Mouse (Mus musculus): ENCODE data around the gene Anapc15.

DNA sequence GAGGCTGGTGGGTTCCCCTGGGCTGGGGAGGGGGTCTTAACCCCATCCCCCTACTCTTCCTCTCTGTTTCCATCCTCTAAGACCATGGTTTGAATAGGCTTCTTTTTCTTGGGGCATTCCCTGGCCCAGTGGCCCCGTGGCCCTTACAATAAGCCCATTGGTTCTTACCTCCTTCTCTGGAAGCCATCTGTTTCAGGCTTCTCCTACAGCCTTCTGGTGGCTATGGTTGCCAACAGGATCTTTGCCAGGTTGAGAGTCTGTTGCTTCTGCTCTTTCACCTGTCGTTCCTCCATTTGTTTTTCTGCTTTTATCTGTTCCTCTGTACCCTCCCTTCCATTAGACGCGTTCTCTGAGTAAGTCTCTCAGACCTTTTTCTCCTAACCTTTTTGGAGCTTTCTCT is 74.1 kb downstream of the Anapc15 start:
- TF ChIP-seq GATA1 (IDR thresholded peaks at IDR 0.05; ENCODE audit: borderline replicate concordance, low read length) = no peak
- TF ChIP-seq FLI1 (IDR thresholded peaks at IDR 0.05; ENCODE audit: low read length) = no peak
